Mouse (Mus musculus): ENCODE data around the gene Rps5. TPM values are rescaled to one million over a fixed set of nuclear protein-coding genes. Genes with fewer than 3 reads are reported as not detected.
"Not testable (repeated sequence)": the region's sequence is repeated elsewhere in the genome, so short reads cannot be mapped to it uniquely, and the experiment has no call there.

The Rps5 gene
- polyA plus RNA-seq, 1 experiment from 2014 or later = 893 TPM

DNA sequence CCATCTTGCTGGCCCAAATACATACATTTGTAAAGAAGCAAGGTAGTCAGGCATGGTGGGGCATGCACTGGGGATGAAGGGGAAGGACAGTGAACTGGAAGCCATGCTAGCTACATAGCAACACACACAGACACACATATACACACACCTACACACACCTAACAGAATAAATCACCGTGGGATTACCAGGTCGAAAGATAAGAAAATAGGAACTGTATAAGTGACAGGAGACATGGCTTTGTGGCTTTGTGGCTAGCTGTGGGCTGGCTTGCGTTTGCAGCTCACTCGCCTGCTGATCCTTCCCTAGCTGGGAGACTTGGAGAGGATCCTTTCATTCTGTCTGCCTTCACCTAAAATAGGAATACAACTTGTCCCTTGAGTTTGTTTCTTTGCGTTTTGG is 20.6 kb upstream of the Rps5 start:
- H3K9ac ChIP-seq = no peak overlapping the region
- no peak overlapping the region for H3K4me2 ChIP-seq
- H3K4me3 ChIP-seq (replicated peaks) = no peak overlapping the region
- no peaks in the 10 kb centered on the region for H3K27me3 ChIP-seq
- peaks cover 36% of the 10 kb centered on the region for H3K36me3 ChIP-seq
- ATAC-seq (ENCODE audit: low read depth) (no peak), DNase-seq (no peak)
- H3K27ac ChIP-seq = no peak overlapping the region
- H3K4me1 ChIP-seq (replicated peaks) = peaks cover 25% of the 10 kb centered on the region
- H3K9me3 ChIP-seq (replicated peaks) = no peaks in the 10 kb centered on the region
- 48% methylated on average over 5 of the region's 5 CpGs for WGBS (ENCODE audit: insufficient replicate concordance)

DNA sequence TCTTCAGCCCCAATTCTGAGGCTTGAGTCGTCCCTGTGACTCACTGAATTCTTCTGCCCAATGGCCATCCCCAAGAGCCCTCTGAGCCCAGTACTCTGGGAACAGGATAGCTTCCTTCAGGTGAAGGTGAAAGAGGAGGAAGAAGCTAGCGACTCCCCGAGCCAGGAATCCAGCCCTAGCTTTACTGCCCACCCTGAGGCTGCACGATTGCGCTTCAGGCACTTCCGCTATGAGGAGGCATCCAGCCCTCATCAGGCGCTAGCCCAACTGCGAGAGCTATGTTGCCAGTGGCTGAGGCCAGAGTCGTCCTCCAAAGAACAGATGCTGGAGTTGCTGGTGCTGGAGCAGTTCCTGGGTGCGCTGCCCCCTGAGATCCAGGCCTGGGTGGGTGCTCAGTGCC is 18.5 kb upstream of the Rps5 start:
- no peaks in the 10 kb centered on the region for H3K27me3 ChIP-seq
- H3K9ac ChIP-seq = no peak overlapping the region
- peak; percentile 44; the same call in 1 of the 2 replicates for ATAC-seq (ENCODE audit: low read depth)
- H3K4me1 ChIP-seq (replicated peaks) = peaks cover 21% of the 10 kb centered on the region
- H3K4me2 ChIP-seq = peak overlapping the region; percentile 27
- DNase-seq = no peak
- 46% methylated on average over 10 of the region's 10 CpGs for WGBS (ENCODE audit: insufficient replicate concordance)
- no peaks in the 10 kb centered on the region for H3K9me3 ChIP-seq (replicated peaks)
- H3K4me3 ChIP-seq (replicated peaks) = peak overlapping the region; percentile 15
- no peak overlapping the region for H3K27ac ChIP-seq
- H3K36me3 ChIP-seq = peaks cover 57% of the 10 kb centered on the region

DNA sequence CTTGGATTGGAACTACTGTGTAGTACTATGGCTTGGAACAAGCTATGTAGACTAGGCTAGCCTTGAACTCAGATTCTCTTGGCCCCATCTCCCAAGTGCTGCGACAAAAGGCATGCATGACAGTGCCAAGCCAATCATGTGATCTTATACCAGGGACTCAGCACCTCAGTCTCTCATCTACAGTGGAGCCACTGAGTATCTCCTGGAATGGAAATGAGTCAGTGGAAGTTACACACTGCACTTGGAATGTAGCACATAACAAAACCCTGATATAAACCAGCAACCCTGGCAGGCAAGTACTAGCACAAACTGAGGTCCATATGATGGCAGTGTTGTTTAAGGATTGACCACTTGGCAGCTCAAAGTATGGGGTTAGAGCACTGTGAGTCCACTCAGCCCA is 16.9 kb upstream of the Rps5 start:
- H3K27me3 ChIP-seq = no peaks in the 10 kb centered on the region
- no peak for DNase-seq
- no peaks in the 10 kb centered on the region for H3K9me3 ChIP-seq (replicated peaks)
- H3K4me2 ChIP-seq = no peak overlapping the region
- H3K4me3 ChIP-seq (replicated peaks) = no peak overlapping the region
- peaks cover 20% of the 10 kb centered on the region for H3K4me1 ChIP-seq (replicated peaks)
- H3K9ac ChIP-seq = no peak overlapping the region
- no peak for ATAC-seq (ENCODE audit: low read depth)
- H3K27ac ChIP-seq = no peak overlapping the region
- WGBS (ENCODE audit: insufficient replicate concordance) = 82% methylated on average over 1 of the region's 1 CpGs
- peaks cover 58% of the 10 kb centered on the region for H3K36me3 ChIP-seq

DNA sequence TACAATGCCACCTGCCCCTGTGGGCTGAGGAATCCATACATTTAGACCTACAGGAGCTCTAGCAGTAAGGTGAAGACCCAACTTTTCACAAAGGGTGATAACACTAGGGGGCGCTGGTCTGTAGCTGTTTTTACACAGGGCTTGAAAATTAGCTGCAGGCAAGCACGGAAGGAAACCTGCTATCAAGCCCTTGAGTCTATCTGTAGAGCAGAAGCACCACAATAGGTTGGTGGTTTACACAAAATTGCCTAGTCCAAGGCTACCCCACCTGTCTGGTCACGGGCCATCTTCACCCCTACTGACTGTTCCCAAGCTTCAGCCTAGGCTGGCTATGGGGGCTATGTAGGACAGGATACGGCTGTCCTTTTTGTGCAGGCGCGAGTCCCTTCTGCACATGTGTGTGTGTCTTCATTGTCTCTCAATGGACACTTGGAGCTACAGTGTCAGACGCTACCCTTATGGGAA is 12.6 kb upstream of the Rps5 start:
- ATAC-seq (ENCODE audit: low read depth) (peak; percentile 61), DNase-seq (peak; percentile 37)
- no peaks in the 10 kb centered on the region for H3K9me3 ChIP-seq (replicated peaks)
- H3K4me2 ChIP-seq = peak overlapping the region; percentile 85
- WGBS (ENCODE audit: insufficient replicate concordance) = 18% methylated on average over 7 of the region's 7 CpGs
- peaks cover 13% of the 10 kb centered on the region for H3K4me1 ChIP-seq (replicated peaks)
- H3K27ac ChIP-seq = peak overlapping the region; percentile 91
- no peaks in the 10 kb centered on the region for H3K27me3 ChIP-seq
- H3K9ac ChIP-seq = peak overlapping the region; percentile 77
- peaks cover 41% of the 10 kb centered on the region for H3K36me3 ChIP-seq
- peak overlapping the region; percentile 69 for H3K4me3 ChIP-seq (replicated peaks)

DNA sequence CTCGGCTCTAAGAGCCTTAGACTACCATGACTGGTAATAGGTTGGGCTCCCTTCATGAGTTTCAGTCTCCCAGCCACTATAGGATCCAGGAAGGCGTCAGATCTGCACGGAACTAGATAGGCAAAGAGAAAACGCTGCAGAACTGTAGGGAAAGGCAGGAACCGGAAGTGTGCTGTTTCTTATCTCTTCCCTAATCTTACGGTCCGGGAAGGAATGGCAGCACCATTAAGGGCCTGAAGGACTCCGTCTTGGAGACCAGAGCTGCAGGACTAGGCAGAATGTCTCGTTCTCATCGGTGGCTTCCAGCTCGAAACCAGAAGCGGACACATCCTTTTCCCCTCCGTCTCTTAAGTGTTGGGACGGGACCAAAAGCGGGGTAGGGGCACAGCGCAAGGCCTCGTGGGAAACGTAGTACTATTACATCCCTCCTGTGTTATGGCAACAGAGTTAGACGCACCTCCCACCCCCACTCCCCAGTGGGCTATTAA is 11.9 kb upstream of the Rps5 start:
- peak; percentile 84 for ATAC-seq (ENCODE audit: low read depth)
- Histone ChIP-seq H3K4me2 (peak overlapping the region; percentile 85), H3K9ac (peak overlapping the region; percentile 77), H3K27ac (peak overlapping the region; percentile 91), H3K4me1 (replicated peaks) (peaks cover 13% of the 10 kb centered on the region), H3K4me3 (replicated peaks) (peak overlapping the region; percentile 69), H3K27me3 (no peaks in the 10 kb centered on the region), H3K36me3 (peaks cover 35% of the 10 kb centered on the region), H3K9me3 (replicated peaks) (no peaks in the 10 kb centered on the region)
- WGBS (ENCODE audit: insufficient replicate concordance) = 1% methylated on average over 19 of the region's 19 CpGs
- DNase-seq = peak; percentile 60

DNA sequence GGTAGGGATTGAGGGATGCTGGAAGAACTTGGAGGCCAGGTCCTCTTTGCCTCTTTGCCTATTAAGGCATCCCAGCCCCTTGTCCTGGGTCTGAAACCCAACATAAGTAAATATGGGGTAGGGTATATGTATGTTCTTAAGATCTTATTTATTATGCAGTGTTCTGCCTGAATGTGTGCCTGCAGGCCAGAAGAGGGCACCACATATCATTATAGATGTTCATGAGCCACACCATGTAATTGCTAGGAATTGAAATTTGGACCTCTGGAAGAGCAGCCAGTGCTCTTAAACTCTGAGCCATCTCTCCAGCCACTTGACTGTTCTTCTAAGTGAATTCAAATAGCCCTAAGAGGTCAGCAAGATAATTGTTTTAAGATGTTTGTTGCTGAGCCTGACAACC is 8.5 kb upstream of the Rps5 start:
- no peak for DNase-seq
- H3K9ac ChIP-seq = no peak overlapping the region
- no peaks in the 10 kb centered on the region for H3K27me3 ChIP-seq
- H3K4me3 ChIP-seq (replicated peaks) = no peak overlapping the region
- peaks cover 13% of the 10 kb centered on the region for H3K4me1 ChIP-seq (replicated peaks)
- peaks cover 2% of the 10 kb centered on the region; the same call in 1 of the 2 replicates for H3K36me3 ChIP-seq
- H3K27ac ChIP-seq = no peak overlapping the region
- H3K9me3 ChIP-seq (replicated peaks) = no peaks in the 10 kb centered on the region
- H3K4me2 ChIP-seq = no peak overlapping the region
- no peak for ATAC-seq (ENCODE audit: low read depth)

DNA sequence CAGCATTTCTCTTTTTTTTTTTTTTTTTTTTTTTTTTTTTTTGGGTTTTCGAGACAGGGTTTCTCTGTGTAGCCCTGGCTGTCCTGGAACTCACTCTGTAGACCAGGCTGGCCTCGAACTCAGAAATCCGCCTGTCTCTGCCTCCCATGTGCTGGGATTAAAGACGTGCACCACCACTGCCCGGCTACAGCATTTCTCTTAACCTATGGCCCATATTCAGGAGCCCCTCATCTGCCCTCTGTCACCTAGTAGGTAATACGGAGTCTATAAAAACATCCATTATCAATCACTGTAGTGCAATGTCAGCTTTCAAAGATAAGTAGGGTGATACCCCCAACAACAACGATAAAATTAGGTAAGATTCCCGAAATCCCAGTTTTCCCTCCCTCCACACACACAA is 1.6 kb upstream of the Rps5 start:
- H3K4me1 ChIP-seq (replicated peaks) = peaks cover 40% of the 10 kb centered on the region
- not testable (repeated sequence) for H3K27ac ChIP-seq; DNase-seq; H3K9me3 ChIP-seq (replicated peaks); H3K27me3 ChIP-seq; ATAC-seq (ENCODE audit: low read depth)
- peaks cover 28% of the 10 kb centered on the region for H3K36me3 ChIP-seq
- WGBS (ENCODE audit: insufficient replicate concordance) = 75% methylated on average over 7 of the region's 8 CpGs
- H3K9ac ChIP-seq = peak overlapping the region; percentile 15; the same call in 1 of the 2 replicates
- peak overlapping the region; percentile 89 for H3K4me2 ChIP-seq
- H3K4me3 ChIP-seq (replicated peaks) = peak overlapping the region; percentile 16; the same call in 1 of the 2 replicates

DNA sequence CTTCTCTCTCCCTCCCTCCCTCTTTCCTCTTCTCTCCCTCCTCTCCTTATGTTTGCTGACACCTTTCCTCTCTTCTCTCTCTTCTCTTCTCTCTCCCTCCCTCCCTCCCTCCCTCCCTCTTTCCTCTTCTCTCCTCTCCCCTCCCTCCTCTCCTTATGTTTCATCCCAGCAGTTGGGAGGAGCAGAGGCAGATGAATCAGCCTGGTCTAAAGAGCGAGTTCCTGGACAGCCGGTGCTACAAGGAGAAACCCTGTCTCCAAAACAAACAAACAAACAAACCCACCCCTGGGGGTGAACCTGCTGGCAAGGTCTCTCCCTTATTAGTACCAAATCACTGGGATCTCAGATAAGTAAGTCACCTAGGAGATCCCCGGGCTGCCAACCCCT is 779 bp upstream of the Rps5 start:
- ATAC-seq (ENCODE audit: low read depth) (no peak), DNase-seq (no peak)
- H3K4me3 ChIP-seq (replicated peaks) = peak overlapping the region; percentile 78
- peaks cover 36% of the 10 kb centered on the region for H3K36me3 ChIP-seq
- H3K9me3 ChIP-seq (replicated peaks) = no peaks in the 10 kb centered on the region
- WGBS (ENCODE audit: insufficient replicate concordance) = 0% methylated on average over 3 of the region's 3 CpGs
- peaks cover 40% of the 10 kb centered on the region for H3K4me1 ChIP-seq (replicated peaks)
- H3K9ac ChIP-seq = peak overlapping the region; percentile 85
- H3K27ac ChIP-seq = peak overlapping the region; percentile 89
- H3K4me2 ChIP-seq = peak overlapping the region; percentile 89
- no peaks in the 10 kb centered on the region for H3K27me3 ChIP-seq

DNA sequence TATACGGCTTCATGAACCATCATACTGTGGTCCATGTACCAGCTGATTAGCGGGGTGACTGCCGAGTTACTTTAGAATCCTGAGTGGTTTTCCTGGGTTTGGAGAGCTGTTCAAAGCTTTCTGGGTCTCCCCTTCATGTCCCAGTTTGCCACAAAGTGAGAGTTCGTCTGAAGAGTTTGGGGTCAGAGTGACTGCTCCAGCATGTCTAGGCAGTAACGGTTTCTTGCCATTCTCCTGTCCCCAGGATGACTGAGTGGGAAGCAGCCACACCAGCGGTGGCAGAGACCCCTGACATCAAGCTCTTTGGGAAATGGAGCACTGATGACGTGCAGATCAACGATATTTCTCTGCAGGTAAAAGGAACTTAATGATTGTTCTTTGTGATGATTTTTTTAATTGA is 639 bp downstream of the Rps5 start:
- peak overlapping the region; percentile 71 for H3K27ac ChIP-seq
- H3K9me3 ChIP-seq (replicated peaks) = no peaks in the 10 kb centered on the region
- no peak for ATAC-seq (ENCODE audit: low read depth)
- H3K27me3 ChIP-seq = peaks cover 3% of the 10 kb centered on the region
- WGBS (ENCODE audit: insufficient replicate concordance) = under 1% methylated on average over 8 of the region's 8 CpGs
- H3K4me2 ChIP-seq = peak overlapping the region; percentile 81
- H3K4me3 ChIP-seq (replicated peaks) = peak overlapping the region; percentile 78
- peaks cover 47% of the 10 kb centered on the region for H3K36me3 ChIP-seq
- DNase-seq = no peak
- H3K9ac ChIP-seq = peak overlapping the region; percentile 84
- peaks cover 49% of the 10 kb centered on the region for H3K4me1 ChIP-seq (replicated peaks)

DNA sequence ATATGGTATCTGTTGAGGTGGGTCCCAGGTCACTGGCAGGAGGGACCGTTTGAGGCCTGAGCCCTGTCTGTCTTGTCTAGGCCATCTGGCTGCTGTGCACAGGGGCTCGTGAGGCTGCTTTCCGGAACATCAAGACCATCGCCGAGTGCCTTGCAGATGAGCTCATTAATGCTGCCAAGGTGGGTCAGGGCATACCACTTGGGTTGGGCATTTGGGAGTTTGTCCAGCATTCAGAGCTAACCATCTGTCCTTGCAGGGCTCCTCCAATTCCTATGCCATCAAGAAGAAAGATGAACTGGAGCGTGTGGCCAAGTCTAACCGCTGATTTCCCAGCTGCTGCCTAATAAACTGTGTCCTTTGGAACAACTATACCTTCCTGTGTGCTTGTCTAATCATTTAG is 4.2 kb downstream of the Rps5 start:
- H3K27ac ChIP-seq = no peak overlapping the region
- H3K9me3 ChIP-seq (replicated peaks) = no peaks in the 10 kb centered on the region
- ATAC-seq (ENCODE audit: low read depth) (no peak), DNase-seq (no peak)
- H3K36me3 ChIP-seq = peaks cover 50% of the 10 kb centered on the region
- no peak overlapping the region for H3K4me3 ChIP-seq (replicated peaks)
- WGBS (ENCODE audit: insufficient replicate concordance) = 77% methylated on average over 7 of the region's 7 CpGs
- peaks cover 47% of the 10 kb centered on the region for H3K4me1 ChIP-seq (replicated peaks)
- peaks cover 19% of the 10 kb centered on the region for H3K27me3 ChIP-seq
- H3K4me2 ChIP-seq = no peak overlapping the region
- H3K9ac ChIP-seq = no peak overlapping the region

DNA sequence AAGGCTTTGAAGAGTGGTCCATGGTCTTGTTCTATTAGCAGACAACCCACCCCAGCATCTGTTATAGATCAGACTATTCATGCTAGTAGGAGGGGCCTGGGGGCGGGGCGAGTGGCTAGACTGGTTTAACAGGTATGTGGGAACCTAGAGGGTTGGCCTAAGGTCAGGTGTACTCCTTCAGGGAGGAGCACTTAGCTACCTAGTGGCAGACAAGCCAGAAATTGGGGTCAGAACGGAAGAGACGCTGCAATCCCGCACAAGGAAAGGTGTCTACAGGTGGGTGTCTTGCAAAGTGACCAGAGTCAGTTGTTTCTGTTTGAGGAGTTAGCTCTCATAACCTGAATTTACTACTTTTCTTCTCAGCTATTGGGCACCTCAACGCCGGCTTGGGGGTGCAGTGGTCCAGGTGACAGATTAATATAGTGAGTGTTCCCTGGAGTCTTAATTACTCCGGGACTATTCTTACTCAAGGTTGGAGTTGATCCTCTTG is 5.1 kb downstream of the Rps5 start, which contains the start of gene Rnf225:
Rnf225 (plus strand) TSS at position 226 of the 490 bp plus-strand sequence.
- peaks cover 47% of the 10 kb centered on the region for H3K4me1 ChIP-seq (replicated peaks)
- H3K27me3 ChIP-seq = peaks cover 19% of the 10 kb centered on the region
- peak within 1 kb of the TSS; percentile 38 for H3K4me3 ChIP-seq (replicated peaks)
- ATAC-seq (ENCODE audit: low read depth) (peak; percentile 29), DNase-seq (no peak)
- peaks cover 50% of the 10 kb centered on the region for H3K36me3 ChIP-seq
- H3K9me3 ChIP-seq (replicated peaks) = no peaks in the 10 kb centered on the region
- no peak within 1 kb of the TSS for H3K27ac ChIP-seq
- H3K9ac ChIP-seq = peak within 1 kb of the TSS; percentile 45
- H3K4me2 ChIP-seq = peak within 1 kb of the TSS; percentile 66
- 26% methylated on average over 8 of the region's 8 CpGs for WGBS (ENCODE audit: insufficient replicate concordance)
